In genomic region chr10:126270376-126270775, GRCm38 (mm10) we compare ENCODE assay signal across 15 mouse cellular contexts.
"Had no signal": no experiment of that assay in that cellular context is flagged by ENCODE, and none has a peak within 500 bp of the region (broad histone marks: within the 10 kb centered on the region; RNA-seq: fewer than 3 reads in every experiment).

No protein-coding gene starts in this region.

- H3K4me3 ChIP-seq: liver, embryonic 12.5 days; lung, embryonic 15.5 days; midbrain, embryonic 13.5 days; midbrain, embryonic 15.5 days; neural tube, embryonic 12.5 days had no signal

- ATAC-seq: liver, embryonic 12.5 days; lung, postnatal 0 days; midbrain, embryonic 13.5 days; midbrain, embryonic 15.5 days had no signal

- H3K36me3 ChIP-seq: liver, embryonic 12.5 days; lung, embryonic 15.5 days; midbrain, embryonic 13.5 days; midbrain, embryonic 15.5 days; neural tube, embryonic 12.5 days had no signal

- H3K4me2 ChIP-seq: liver, embryonic 12.5 days; lung, embryonic 15.5 days; midbrain, embryonic 13.5 days; midbrain, embryonic 15.5 days; neural tube, embryonic 12.5 days had no signal

- H3K9me3 ChIP-seq: lung, embryonic 15.5 days; midbrain, embryonic 13.5 days; midbrain, embryonic 15.5 days; neural tube, embryonic 12.5 days had no signal

- H3K9ac ChIP-seq: liver, embryonic 12.5 days; liver, embryonic 14.5 days; lung, embryonic 15.5 days; midbrain, embryonic 13.5 days; midbrain, embryonic 15.5 days; neural tube, embryonic 12.5 days had no signal

- H3K27me3 ChIP-seq: liver, embryonic 12.5 days; lung, embryonic 15.5 days; midbrain, embryonic 13.5 days; midbrain, embryonic 15.5 days; neural tube, embryonic 12.5 days had no signal

- H3K27ac ChIP-seq: liver, embryonic 12.5 days; liver, embryonic 14.5 days; lung, embryonic 15.5 days; macrophage; midbrain, embryonic 13.5 days; midbrain, embryonic 15.5 days; neural tube, embryonic 12.5 days had no signal

- H3K4me1 ChIP-seq: liver, embryonic 12.5 days; lung, embryonic 15.5 days; midbrain, embryonic 13.5 days; midbrain, embryonic 15.5 days; neural tube, embryonic 12.5 days had no signal

- DNase-seq: lung, adult 2 months; lung, postnatal 14 days; lung, postnatal 36 days; right cerebral cortex, postnatal 14 days; thymus, adult 18-20 months; thymus, postnatal 14 days; thymus, postnatal 36 days had no signal
